Mouse (Mus musculus): ENCODE results near the gene Zfp689. TPM values are rescaled to one million over a fixed set of nuclear protein-coding genes. Genes with fewer than 3 reads are reported as not detected.

Gene Zfp689
- 4.7 and 6.5 TPM in 2 replicates for polyA plus RNA-seq (2015; fragmentation: Nextera tagmentation; extraction: Ambion mirVana)

GRCm38 (mm10) chr7:127448521-127449300, at the start of gene Zfp689:
Zfp689 (minus strand) TSS chr7:127449158.

GRCm38 (mm10) chr7:127478635-127479317, 29.8 kb upstream of the Zfp689 start, which contains the start of gene Fbrs:
Fbrs (plus strand) TSS chr7:127479199.

GRCm38 (mm10) chr7:127459311-127459710, 10.4 kb upstream of the Zfp689 start, which contains the start of gene Prr14:
Prr14 (plus strand) TSS chr7:127459611.

GRCm38 (mm10) chr7:127421388-127422191, 27.4 kb downstream of the Zfp689 start, which contains the start of gene Zfp688:
Zfp688 (minus strand) TSS chr7:127422068.

GRCm38 (mm10) chr7:127406002-127406987, 42.7 kb downstream of the Zfp689 start, which contains the start of gene Zfp764:
Zfp764 (minus strand) TSS chr7:127406822.

GRCm38 (mm10) chr7:127393157-127393943, 55.6 kb downstream of the Zfp689 start, which contains the start of gene E430018J23Rik:
E430018J23Rik (minus strand) TSS chr7:127393629.

Small RNA genes lying within 50 kb of the gene (microRNA-seq; reads per million reads assigned to microRNA genes)
- gene Gm47278 (ENCODE audit: borderline replicate concordance, insufficient number of aligned reads) (not detected), gene Mir7060 (ENCODE audit: borderline replicate concordance, insufficient number of aligned reads) (not detected)

Other genes starting within 250 kb of the Zfp689 start
- gene Tbc1d10b, start 240.7 kb downstream of the Zfp689 start, polyA plus RNA-seq (2015; fragmentation: Nextera tagmentation; extraction: Ambion mirVana): 14.5 and 15.3 TPM in 2 replicates
- gene Mylpf, start 240.3 kb downstream of the Zfp689 start, polyA plus RNA-seq (2015; fragmentation: Nextera tagmentation; extraction: Ambion mirVana): 24.7 and 81.2 TPM in 2 replicates
- gene Zfp553, start 216.1 kb downstream of the Zfp689 start, polyA plus RNA-seq (2015; fragmentation: Nextera tagmentation; extraction: Ambion mirVana): 10.4 and 16.9 TPM in 2 replicates
- gene Sept1, start 216.0 kb downstream of the Zfp689 start, polyA plus RNA-seq (2015; fragmentation: Nextera tagmentation; extraction: Ambion mirVana): 13.9 and 21.8 TPM in 2 replicates
- gene Zfp771, start 204.9 kb downstream of the Zfp689 start, polyA plus RNA-seq (2015; fragmentation: Nextera tagmentation; extraction: Ambion mirVana): 58.3 and 67.4 TPM in 2 replicates
- 126 and 177 TPM in 2 replicates for gene Dctpp1, start 188.4 kb downstream of the Zfp689 start, polyA plus RNA-seq (2015; fragmentation: Nextera tagmentation; extraction: Ambion mirVana)
- gene Sephs2, start 175.1 kb downstream of the Zfp689 start, polyA plus RNA-seq (2015; fragmentation: Nextera tagmentation; extraction: Ambion mirVana): 93.4 and 161 TPM in 2 replicates
- 0.61 and 1.0 TPM in 2 replicates for gene Itgal, start 152.9 kb downstream of the Zfp689 start, polyA plus RNA-seq (2015; fragmentation: Nextera tagmentation; extraction: Ambion mirVana)
- gene Zfp768, start 103.6 kb downstream of the Zfp689 start, polyA plus RNA-seq (2015; fragmentation: Nextera tagmentation; extraction: Ambion mirVana): 11.5 and 12.3 TPM in 2 replicates
- gene Zfp747, start 73.1 kb downstream of the Zfp689 start, polyA plus RNA-seq (2015; fragmentation: Nextera tagmentation; extraction: Ambion mirVana): 5.4 TPM in 2 replicates
- gene 9130019O22Rik, start 62.0 kb downstream of the Zfp689 start, polyA plus RNA-seq (2015; fragmentation: Nextera tagmentation; extraction: Ambion mirVana): 2.4 and 2.6 TPM in 2 replicates
- gene E430018J23Rik, start 55.5 kb downstream of the Zfp689 start, polyA plus RNA-seq (2015; fragmentation: Nextera tagmentation; extraction: Ambion mirVana): 4.7 and 5.5 TPM in 2 replicates
- gene Zfp764, start 42.3 kb downstream of the Zfp689 start, polyA plus RNA-seq (2015; fragmentation: Nextera tagmentation; extraction: Ambion mirVana): 3.5 and 4.6 TPM in 2 replicates
- 28.5 and 40.1 TPM in 2 replicates for gene Zfp688, start 27.1 kb downstream of the Zfp689 start, polyA plus RNA-seq (2015; fragmentation: Nextera tagmentation; extraction: Ambion mirVana)
- 25.3 and 37.3 TPM in 2 replicates for gene Prr14, start 10.5 kb upstream of the Zfp689 start, polyA plus RNA-seq (2015; fragmentation: Nextera tagmentation; extraction: Ambion mirVana)
- 10.2 and 12.1 TPM in 2 replicates for gene Fbrs, start 30.0 kb upstream of the Zfp689 start, polyA plus RNA-seq (2015; fragmentation: Nextera tagmentation; extraction: Ambion mirVana)
- gene Srcap, start 62.8 kb upstream of the Zfp689 start, polyA plus RNA-seq (2015; fragmentation: Nextera tagmentation; extraction: Ambion mirVana): 23.2 and 30.2 TPM in 2 replicates
- gene Gm42715, start 70.4 kb upstream of the Zfp689 start, polyA plus RNA-seq (2015; fragmentation: Nextera tagmentation; extraction: Ambion mirVana): 6.3 and 8.9 TPM in 2 replicates
- gene Tmem265, start 112.2 kb upstream of the Zfp689 start, polyA plus RNA-seq (2015; fragmentation: Nextera tagmentation; extraction: Ambion mirVana): 2.2 and 6.3 TPM in 2 replicates
- gene Phkg2, start 124.2 kb upstream of the Zfp689 start, polyA plus RNA-seq (2015; fragmentation: Nextera tagmentation; extraction: Ambion mirVana): 32.2 and 45.6 TPM in 2 replicates
- 8.9 and 15.7 TPM in 2 replicates for gene Ccdc189, start 139.4 kb upstream of the Zfp689 start, polyA plus RNA-seq (2015; fragmentation: Nextera tagmentation; extraction: Ambion mirVana)
- gene Rnf40, start 139.6 kb upstream of the Zfp689 start, polyA plus RNA-seq (2015; fragmentation: Nextera tagmentation; extraction: Ambion mirVana): 17.1 and 22.9 TPM in 2 replicates
- gene Zfp629, start 166.6 kb upstream of the Zfp689 start, polyA plus RNA-seq (2015; fragmentation: Nextera tagmentation; extraction: Ambion mirVana): 4.5 and 5.9 TPM in 2 replicates

Measured in adrenal gland, postnatal 0 days (tissue).